Comparison of ENCODE assay signal across 8 mouse cellular contexts in the genomic region with DNA sequence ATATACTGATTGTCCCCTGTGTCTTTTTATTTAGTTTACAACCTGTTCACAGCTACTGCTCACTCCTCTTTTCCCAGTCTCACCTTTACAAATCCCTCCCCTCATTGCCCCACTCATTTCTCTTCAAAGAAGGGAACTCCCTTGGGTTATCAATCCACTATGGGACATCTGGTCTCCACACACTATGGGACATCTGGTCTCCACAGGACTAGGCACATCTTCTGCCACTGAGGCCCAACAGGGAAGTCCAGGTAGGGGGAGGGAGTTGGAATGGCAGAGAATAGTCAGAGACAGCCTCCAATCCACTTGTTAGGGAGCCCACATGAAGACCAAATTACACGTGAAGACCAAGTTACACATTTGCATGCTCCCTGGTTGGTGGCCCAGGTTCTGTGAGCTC. TPM values are rescaled to one million over a fixed set of nuclear protein-coding genes. Genes with fewer than 3 reads are reported as not detected.
DNase-seq lines count a peak whose midpoint lies in the region; ATAC-seq and TF ChIP-seq lines count a peak whose summit lies in the region.
"Had no signal": no experiment of that assay in that cellular context is flagged by ENCODE, and none has a peak within 500 bp of the region (broad histone marks: within the 10 kb centered on the region; RNA-seq: fewer than 3 reads in every experiment).

No protein-coding gene starts in this region.

- H3K36me3 ChIP-seq in lung, postnatal 0 days (ENCODE audit: insufficient read depth, low read length): no peaks in the 10 kb centered on the region
- no peaks in the 10 kb centered on the region for H3K36me3 ChIP-seq in liver, embryonic 12.5 days
- no peaks in the 10 kb centered on the region for H3K36me3 ChIP-seq in stomach, embryonic 16.5 days (ENCODE audit: control insufficient read depth, insufficient read depth, low read length)

- TF ChIP-seq CTCF in lung, postnatal 0 days (IDR thresholded peaks at IDR 0.05): no peak
- no peak for TF ChIP-seq CTCF in lung, adult 2 months (IDR thresholded peaks at IDR 0.05; ENCODE audit: insufficient read depth, low read length)

- no peak for DNase-seq in lung, postnatal 0 days (ENCODE audit: low spot score)
- no peak for DNase-seq in lung, adult 2 months
- no peak for DNase-seq in left cerebral cortex, adult 11 months (ENCODE audit: low spot score)

- H3K27me3 ChIP-seq in lung, postnatal 0 days (replicated peaks; ENCODE audit: insufficient read depth, low read length): no peaks in the 10 kb centered on the region
- H3K27me3 ChIP-seq in liver, embryonic 12.5 days (replicated peaks): peaks cover 28% of the 10 kb centered on the region
- H3K27me3 ChIP-seq in stomach, embryonic 16.5 days (ENCODE audit: control insufficient read depth, insufficient read depth, low read length): no peaks in the 10 kb centered on the region

- no peak overlapping the region for H3K9ac ChIP-seq in lung, postnatal 0 days (replicated peaks; ENCODE audit: low read depth)
- no peak overlapping the region for H3K9ac ChIP-seq in liver, embryonic 12.5 days
- H3K9ac ChIP-seq in stomach, embryonic 16.5 days (ENCODE audit: low read length): no peak overlapping the region

- TF ChIP-seq EP300 in lung, postnatal 0 days (IDR thresholded peaks at IDR 0.05): no peak

- no peaks in the 10 kb centered on the region for H3K4me1 ChIP-seq in lung, postnatal 0 days (ENCODE audit: insufficient read depth, low read depth, low read length)
- no peaks in the 10 kb centered on the region for H3K4me1 ChIP-seq in lung, adult 2 months (ENCODE audit: control insufficient read depth, insufficient read depth, low read length)
- H3K4me1 ChIP-seq in liver, embryonic 12.5 days: no peaks in the 10 kb centered on the region
- H3K4me1 ChIP-seq in stomach, embryonic 16.5 days (ENCODE audit: control insufficient read depth, insufficient read depth, low read length): no peaks in the 10 kb centered on the region

- H3K4me2 ChIP-seq in lung, postnatal 0 days (replicated peaks; ENCODE audit: low read depth, low read length): peak overlapping the region; percentile 53; the same call in 1 of the 2 replicates
- H3K4me2 ChIP-seq in liver, embryonic 12.5 days: peak overlapping the region; percentile 60; the same call in 1 of the 2 replicates
- H3K4me2 ChIP-seq in stomach, embryonic 16.5 days (ENCODE audit: low read depth, low read length): peak overlapping the region; percentile 85

- WGBS in lung, postnatal 0 days: 40% methylated on average over 1 of the region's 1 CpGs
- 55% methylated on average over 1 of the region's 1 CpGs for WGBS in lung, adult 2 months
- WGBS in liver, embryonic 12.5 days (ENCODE audit: insufficient replicate concordance): 25% methylated on average over 1 of the region's 1 CpGs
- WGBS in stomach, embryonic 16.5 days: 65% methylated on average over 1 of the region's 1 CpGs

- H3K9me3 ChIP-seq in lung, postnatal 0 days (ENCODE audit: low read length): no peaks in the 10 kb centered on the region
- H3K9me3 ChIP-seq in liver, embryonic 12.5 days (replicated peaks): no peaks in the 10 kb centered on the region
- H3K9me3 ChIP-seq in stomach, embryonic 16.5 days (replicated peaks; ENCODE audit: control insufficient read depth, low read length): no peaks in the 10 kb centered on the region
- H3K9me3 ChIP-seq: megakaryocyte, embryonic 14.5 days had no signal

- TF ChIP-seq POLR2A in lung, adult 2 months (IDR thresholded peaks at IDR 0.05; ENCODE audit: borderline replicate concordance, extremely low read depth, low read depth, low read length): no peak

- no peak for ATAC-seq in lung, postnatal 0 days
- 0 out of 2 replicates have a peak, but pooled peaks have one; percentile 11 for ATAC-seq in granulocyte monocyte progenitor cell, adult 5-6 weeks (replicated peaks; ENCODE audit: poor library complexity, severe bottlenecking)
- ATAC-seq in liver, embryonic 12.5 days: no peak
- ATAC-seq in stomach, embryonic 16.5 days (ENCODE audit: insufficient read depth, low FRiP score): no peak
- ATAC-seq in megakaryocyte, adult 5-6 weeks (ENCODE audit: poor library complexity, severe bottlenecking): no peak

- peak overlapping the region; percentile 29 for H3K4me3 ChIP-seq in lung, postnatal 0 days (ENCODE audit: low read depth, low read length)
- no peak overlapping the region for H3K4me3 ChIP-seq in lung, adult 2 months (replicated peaks; ENCODE audit: extremely low read depth, low read depth, low read length)
- H3K4me3 ChIP-seq in liver, embryonic 12.5 days: no peak overlapping the region
- H3K4me3 ChIP-seq in stomach, embryonic 16.5 days (replicated peaks; ENCODE audit: low read length): peak overlapping the region; percentile 46; the same call in 1 of the 2 replicates

- H3K27ac ChIP-seq in lung, postnatal 0 days (ENCODE audit: low read length): no peak overlapping the region
- H3K27ac ChIP-seq in liver, embryonic 12.5 days: no peak overlapping the region
- no peak overlapping the region for H3K27ac ChIP-seq in stomach, embryonic 16.5 days (ENCODE audit: low read length)

RNA-seq across cellular contexts. Expression of gene Ybx3, which starts 45.8 kb away (rescaled TPM):
- 41.1 and 44.1 TPM in 2 replicates for polyA plus RNA-seq in lung, postnatal 0 days (2015; fragmentation: Nextera tagmentation; extraction: Ambion mirVana)
- 77.9 and 84.9 TPM in 2 replicates for polyA plus RNA-seq in lung, adult 2 months (2012; rRNA removed)
- total RNA-seq in granulocyte monocyte progenitor cell, adult 5-6 weeks (2014; fragmentation: Nextera tagmentation): 324 and 391 TPM in 2 replicates
- 563 and 635 TPM in 2 replicates for total RNA-seq in granulocyte monocyte progenitor cell, adult 5-6 weeks (2017)
- polyA plus RNA-seq in liver, embryonic 12.5 days (2016; fragmentation: Nextera tagmentation; extraction: Ambion mirVana): 88.6 and 105 TPM in 2 replicates
- 32.7 and 39.8 TPM in 2 replicates for polyA plus RNA-seq in stomach, embryonic 16.5 days (2015; fragmentation: Nextera tagmentation; extraction: Ambion mirVana)
- 198 and 202 TPM in 2 replicates for total RNA-seq in megakaryocyte, adult 5-6 weeks (2015)
- 215 and 291 TPM in 2 replicates for total RNA-seq in megakaryocyte, adult 5-6 weeks (2017)

RNA-seq across cellular contexts. Expression of gene 5430401F13Rik, which starts 52.1 kb away (rescaled TPM):
- not detected in 2 replicates for polyA plus RNA-seq in lung, postnatal 0 days (2015; fragmentation: Nextera tagmentation; extraction: Ambion mirVana)
- polyA plus RNA-seq in lung, adult 2 months (2012; rRNA removed): not detected in 2 replicates
- not detected in 2 replicates for total RNA-seq in granulocyte monocyte progenitor cell, adult 5-6 weeks (2014; fragmentation: Nextera tagmentation)
- not detected in 2 replicates for total RNA-seq in granulocyte monocyte progenitor cell, adult 5-6 weeks (2017)
- not detected in 2 replicates for polyA plus RNA-seq in liver, embryonic 12.5 days (2016; fragmentation: Nextera tagmentation; extraction: Ambion mirVana)
- polyA plus RNA-seq in stomach, embryonic 16.5 days (2015; fragmentation: Nextera tagmentation; extraction: Ambion mirVana): not detected in 2 replicates
- total RNA-seq in megakaryocyte, adult 5-6 weeks (2015): not detected in 2 replicates
- total RNA-seq in megakaryocyte, adult 5-6 weeks (2017): not detected in 2 replicates

RNA-seq across cellular contexts. Expression of gene Gm6619, which starts 52.1 kb away (rescaled TPM):
- not detected in 2 replicates for polyA plus RNA-seq in lung, postnatal 0 days (2015; fragmentation: Nextera tagmentation; extraction: Ambion mirVana)
- polyA plus RNA-seq in lung, adult 2 months (2012; rRNA removed): not detected in 2 replicates
- total RNA-seq in granulocyte monocyte progenitor cell, adult 5-6 weeks (2014; fragmentation: Nextera tagmentation): not detected in 2 replicates
- not detected in 2 replicates for total RNA-seq in granulocyte monocyte progenitor cell, adult 5-6 weeks (2017)
- polyA plus RNA-seq in liver, embryonic 12.5 days (2016; fragmentation: Nextera tagmentation; extraction: Ambion mirVana): not detected in 2 replicates
- not detected in 2 replicates for polyA plus RNA-seq in stomach, embryonic 16.5 days (2015; fragmentation: Nextera tagmentation; extraction: Ambion mirVana)
- total RNA-seq in megakaryocyte, adult 5-6 weeks (2015): not detected in 2 replicates
- not detected in 2 replicates for total RNA-seq in megakaryocyte, adult 5-6 weeks (2017)

Comparison
In these comparisons a context has a peak if more than half of its experiments do, and no peak if none do; other contexts are left out.
1. H3K4me3 ChIP-seq: peak in lung, postnatal 0 days (single experiment) and stomach, embryonic 16.5 days (single experiment); none in lung, adult 2 months (single experiment) and liver, embryonic 12.5 days (single experiment).
2. Peak in every context shown above with its lines, with median percentiles within 50 percentile points of each other: H3K4me2 ChIP-seq.